Mouse (Mus musculus) frontal cortex, postnatal 25 days (tissue): ENCODE data around the gene Tmcc1.

ENCODE experiments used
- DNase-seq, 2 experiments: peaks; one replicate each; pipeline ENCODE4 v3.0.0; 2022; ENCODE audit warnings: low spot score in 2 of 2

Tmcc1 gene

GRCm38 (mm10) chr6:115993463-115994145, 199.7 kb downstream of the Tmcc1 start:
- DNase-seq, result no peak

- DNase-seq, result no peak
Observed at GRCm38 (mm10) chr6:115992981-115993380, 200.3 kb downstream of the Tmcc1 start.

- no peak for DNase-seq
Observed at GRCm38 (mm10) chr6:115991881-115992620, 201.2 kb downstream of the Tmcc1 start.

GRCm38 (mm10) chr6:115991108-115991880, 202.0 kb downstream of the Tmcc1 start:
- DNase-seq, result no peak

- DNase-seq, result no peak
Observed at GRCm38 (mm10) chr6:115990479-115990878, 202.8 kb downstream of the Tmcc1 start.

GRCm38 (mm10) chr6:115990056-115990455, 203.2 kb downstream of the Tmcc1 start:
- no peak for DNase-seq

- no peak for DNase-seq
Observed at GRCm38 (mm10) chr6:115989607-115990006, 203.7 kb downstream of the Tmcc1 start.

GRCm38 (mm10) chr6:115989032-115989431, 204.3 kb downstream of the Tmcc1 start:
- no peak for DNase-seq

- DNase-seq, result no peak
Observed at GRCm38 (mm10) chr6:115987096-115987747, 206.1 kb downstream of the Tmcc1 start.

GRCm38 (mm10) chr6:115986472-115987095, 206.7 kb downstream of the Tmcc1 start:
- DNase-seq, result no peak

- no peak for DNase-seq
Observed at GRCm38 (mm10) chr6:115985622-115986021, 207.7 kb downstream of the Tmcc1 start.

- DNase-seq, result no peak
Observed at GRCm38 (mm10) chr6:115984580-115984979, 208.7 kb downstream of the Tmcc1 start.

- no peak for DNase-seq
Observed at GRCm38 (mm10) chr6:115983306-115984038, 209.8 kb downstream of the Tmcc1 start.

- DNase-seq, result no peak
Observed at GRCm38 (mm10) chr6:115982889-115983288, 210.4 kb downstream of the Tmcc1 start.

- DNase-seq, result no peak
Observed at GRCm38 (mm10) chr6:115978596-115978995, 214.7 kb downstream of the Tmcc1 start.

GRCm38 (mm10) chr6:115977810-115978209, 215.5 kb downstream of the Tmcc1 start:
- DNase-seq, result no peak

- DNase-seq, result no peak
Observed at GRCm38 (mm10) chr6:115975606-115976005, 217.7 kb downstream of the Tmcc1 start.

GRCm38 (mm10) chr6:115973881-115974662, 219.2 kb downstream of the Tmcc1 start:
- no peak for DNase-seq

- no peak for DNase-seq
Observed at GRCm38 (mm10) chr6:115973139-115973875, 220.0 kb downstream of the Tmcc1 start.
